Mouse (Mus musculus) urinary bladder, postnatal 36 days (tissue): ENCODE results near the gene Akap6.
A peak's percentile ranks its signal among the peaks of the same experiment; 100 is the strongest.

ENCODE experiments used
- DNase-seq, 2 experiments: peaks; one replicate each; pipeline ENCODE4 v3.0.0; 2022; ENCODE audit warnings: low spot score in 2 of 2, mixed read lengths in 1 of 2

The Akap6 gene

DNA sequence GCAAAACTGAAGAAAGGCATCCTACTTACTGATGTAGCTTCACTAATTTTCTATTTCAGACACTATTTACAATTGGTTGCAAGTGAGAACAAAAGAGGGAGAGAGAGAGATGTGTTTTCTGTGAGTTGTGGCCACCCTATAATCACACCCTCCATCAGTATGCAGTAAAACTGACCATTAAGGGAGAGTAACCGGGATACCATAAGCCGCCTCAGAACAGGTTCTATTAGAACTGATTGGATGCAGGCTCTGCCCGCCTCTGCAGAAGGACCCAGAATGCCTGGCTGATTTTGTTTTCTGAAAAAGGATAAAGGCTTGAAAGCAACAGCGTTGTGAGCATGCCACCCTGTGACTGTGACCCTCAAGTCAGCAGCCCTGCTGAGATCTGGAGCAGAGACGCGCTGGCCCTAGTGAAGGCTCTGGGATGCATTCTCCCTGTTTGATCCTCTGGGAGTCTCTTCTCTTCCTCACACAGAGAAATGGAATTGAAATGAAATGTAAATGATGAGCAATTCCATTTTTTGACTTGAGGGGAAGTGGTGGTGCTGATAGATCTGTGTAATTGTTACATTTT is 445.0 kb downstream of the Akap6 start:
- no peak for DNase-seq

DNA sequence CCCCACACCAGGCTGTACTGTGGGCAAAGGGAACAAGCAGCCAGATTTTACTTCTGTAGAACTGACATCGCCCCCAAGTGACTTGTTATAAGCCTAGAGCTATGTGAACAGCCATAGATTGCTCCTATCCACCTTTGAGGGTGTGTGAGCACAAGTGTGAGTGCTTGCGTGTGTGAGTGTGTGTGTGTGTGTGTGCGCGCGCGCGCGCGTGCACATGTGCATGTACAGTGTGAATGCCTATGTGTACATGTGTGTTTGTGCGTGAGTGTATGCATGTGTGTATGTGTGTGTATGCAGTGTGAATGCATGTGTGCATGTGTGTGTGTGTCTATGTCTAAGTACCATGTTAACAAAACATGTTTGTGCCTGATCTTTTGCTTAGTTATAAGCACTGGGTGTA is 445.6 kb downstream of the Akap6 start:
- no peak for DNase-seq

DNA sequence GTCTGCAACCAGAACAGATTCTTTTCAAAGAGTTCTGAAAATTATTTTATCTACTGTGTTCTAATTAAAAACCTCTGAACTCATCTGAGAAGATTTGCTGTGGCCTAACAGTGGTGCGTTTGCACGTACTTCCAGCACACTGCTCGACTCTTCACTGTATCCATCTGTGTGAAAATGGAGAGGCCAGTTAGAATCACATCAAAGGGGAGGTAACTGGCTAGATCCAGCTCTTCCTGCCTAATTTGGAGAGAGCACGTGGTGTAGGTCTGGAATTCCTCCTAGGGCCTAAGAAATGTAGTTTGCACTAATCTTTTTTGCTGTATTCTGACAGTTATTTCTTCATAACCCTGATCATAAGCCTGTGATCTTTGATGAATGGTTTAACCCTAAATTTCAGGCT is 446.3 kb downstream of the Akap6 start:
- DNase-seq: no peak

DNA sequence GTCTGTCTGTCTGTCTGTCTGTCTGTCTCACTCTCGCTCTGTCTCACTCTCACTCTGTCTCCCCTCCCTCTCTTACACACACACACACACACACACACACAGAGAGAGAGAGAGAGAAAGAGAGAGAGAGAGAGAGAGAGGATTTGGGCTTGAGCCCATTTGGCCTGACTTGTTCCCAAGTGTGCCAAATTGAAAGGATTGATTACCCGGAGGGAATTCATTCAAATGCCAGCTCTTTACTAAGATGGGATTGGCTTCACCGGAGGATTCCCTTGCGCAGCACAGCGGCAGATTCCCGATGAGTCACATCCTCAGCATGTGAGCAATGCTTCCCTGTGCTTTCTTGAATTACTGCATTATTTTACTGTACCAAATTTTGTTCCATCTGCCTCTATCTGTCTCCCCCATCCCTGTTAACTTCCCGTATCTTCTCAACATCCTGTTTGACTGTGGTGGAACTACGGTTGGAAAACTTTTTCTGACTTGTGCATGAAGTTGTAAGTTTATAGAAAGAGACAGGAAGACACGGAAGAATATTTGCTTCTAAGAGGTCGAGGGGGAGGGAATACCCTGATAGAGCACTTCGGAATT is 447.4 kb downstream of the Akap6 start:
- DNase-seq: peak in 1 of 2 experiments; percentile 5

DNA sequence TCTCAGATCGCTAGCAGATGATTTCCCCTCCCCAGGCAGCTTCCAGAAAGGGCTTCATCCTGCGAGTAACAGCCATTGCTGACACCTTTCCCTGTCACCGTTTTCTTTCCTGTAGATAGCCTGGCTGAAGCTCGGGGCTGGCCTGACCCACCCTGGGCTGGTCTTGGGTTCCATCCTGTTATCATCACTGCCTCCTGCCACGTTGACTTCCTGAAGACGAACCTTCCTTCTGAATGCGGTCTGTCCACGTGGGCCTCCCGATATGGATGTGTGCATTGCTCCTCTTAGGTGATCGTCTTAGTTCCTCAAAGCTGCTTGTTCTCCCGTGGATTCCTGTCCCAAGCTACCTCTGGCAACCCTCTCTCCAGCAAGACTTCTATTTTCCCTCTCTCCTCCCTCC is 448.5 kb downstream of the Akap6 start:
- no peak for DNase-seq

DNA sequence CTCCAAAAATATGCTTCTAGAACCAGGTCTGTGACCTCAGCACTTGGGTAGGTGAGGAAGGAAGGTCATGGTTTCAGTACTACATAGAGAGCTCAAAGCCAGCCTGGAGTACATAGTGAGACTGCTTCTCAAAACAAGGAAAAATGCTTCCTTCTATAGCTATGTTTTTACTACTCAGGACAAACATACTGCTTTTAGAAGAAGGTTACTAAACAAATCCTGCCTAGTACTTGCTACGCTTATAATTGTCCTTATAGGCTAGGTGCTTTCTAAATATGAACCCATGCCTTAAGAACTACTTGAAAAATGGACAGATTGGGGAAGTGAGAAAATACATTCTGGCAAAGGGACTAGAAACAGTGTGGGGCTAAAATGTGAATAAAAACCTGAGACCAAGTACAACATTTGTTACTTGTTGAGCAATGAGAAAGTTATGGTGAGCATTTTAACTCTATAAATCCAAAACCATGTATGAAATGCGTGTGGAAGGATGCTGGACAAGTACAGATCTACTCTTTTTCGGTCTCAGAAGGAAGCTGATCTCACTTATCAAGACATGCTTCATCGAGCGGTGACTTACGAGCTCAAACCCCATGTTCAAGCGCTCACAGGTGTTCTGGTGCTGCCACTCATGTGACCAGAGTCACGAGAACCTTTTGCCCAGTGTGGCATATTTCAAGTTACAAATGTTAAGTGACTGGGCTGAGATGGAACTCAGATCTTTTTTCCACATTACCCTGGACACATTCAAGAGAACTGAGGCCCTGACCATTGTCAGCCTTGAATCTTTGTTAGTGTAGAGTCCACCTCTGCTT is 469.2 kb downstream of the Akap6 start:
- DNase-seq: no peak

DNA sequence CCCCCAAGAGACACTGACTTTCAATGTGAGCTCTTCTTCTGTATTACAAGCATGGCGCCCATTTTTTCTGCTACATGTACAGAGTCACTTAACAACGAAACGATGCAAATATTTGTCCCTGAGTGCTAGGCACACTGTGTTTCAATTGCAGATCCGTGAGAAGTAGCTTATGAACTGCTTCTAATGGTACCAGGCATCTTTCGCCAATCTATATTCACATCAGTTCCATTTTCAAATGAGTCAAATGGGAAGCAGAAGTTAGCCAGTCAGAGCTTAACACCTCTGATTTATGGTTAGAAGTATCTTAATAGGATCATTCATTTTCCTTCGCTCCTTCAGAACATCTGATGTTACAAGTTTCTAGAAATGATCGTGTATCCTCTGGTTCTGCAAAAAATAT is 492.3 kb downstream of the Akap6 start:
- no peak for DNase-seq

DNA sequence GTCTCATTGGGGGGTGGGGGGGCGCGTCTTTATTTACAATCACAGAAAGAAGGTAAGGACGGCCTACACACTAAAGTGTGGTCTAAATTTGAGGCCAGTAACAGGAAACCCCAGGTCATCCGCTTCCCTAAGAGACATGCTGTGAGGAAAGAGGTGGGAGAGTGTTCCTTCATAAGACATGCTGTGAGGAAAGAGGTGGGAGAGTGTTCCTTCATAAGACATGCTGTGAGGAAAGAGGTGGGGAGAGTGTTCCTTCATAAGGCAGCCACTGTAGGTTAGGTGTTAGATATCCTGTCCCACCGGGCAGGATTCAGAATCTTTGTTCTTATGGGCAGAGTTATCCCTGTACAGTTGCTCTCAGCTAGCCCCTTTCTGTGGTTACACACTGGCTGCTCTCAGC is 494.5 kb downstream of the Akap6 start:
- DNase-seq: no peak
